Mouse (Mus musculus): ENCODE measurements around the gene Asic2. TPM values are rescaled to one million over a fixed set of nuclear protein-coding genes. Genes with fewer than 3 reads are reported as not detected.
A peak's percentile ranks its signal among the peaks of the same experiment; 100 is the strongest.

Gene Asic2
- polyA plus RNA-seq, 1 experiment from 2014 or later = 0.47 TPM

DNA sequence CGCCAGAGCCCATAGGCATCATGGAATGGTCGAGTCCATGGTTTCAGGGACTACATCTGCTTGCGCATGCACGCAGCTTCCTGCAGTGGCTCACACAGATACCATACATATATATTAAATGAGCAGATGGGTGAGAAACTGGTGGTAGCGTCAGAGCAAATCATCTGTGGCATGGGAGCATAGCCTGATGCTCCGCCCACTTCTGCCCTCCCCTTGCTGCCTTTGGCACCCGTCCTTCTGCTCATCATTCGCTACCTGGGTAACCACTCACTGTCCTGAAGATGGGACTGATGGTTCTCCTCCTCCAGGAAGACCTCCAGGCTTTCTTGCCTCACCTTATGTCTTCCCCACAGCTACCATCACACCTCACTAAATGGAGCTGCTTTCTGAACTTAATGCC lies 995.0 kb downstream of the Asic2 start:
- no peak for ATAC-seq (ENCODE audit: low FRiP score, low TSS enrichment)
- 90% methylated on average over 8 of the region's 8 CpGs for WGBS
- H3K9me3 ChIP-seq (ENCODE audit: control insufficient read depth, low read length) = no peaks in the 10 kb centered on the region
- no peak overlapping the region for H3K9ac ChIP-seq (ENCODE audit: low read length)
- no peak for DNase-seq (ENCODE audit: low spot score)
- no peak for TF ChIP-seq EP300 (optimal IDR thresholded peaks at IDR 0.05)
- no peak for TF ChIP-seq CTCF (IDR thresholded peaks at IDR 0.05; ENCODE audit: low read depth)
- H3K4me1 ChIP-seq (replicated peaks; ENCODE audit: control insufficient read depth, insufficient read depth) = no peaks in the 10 kb centered on the region
- no peak overlapping the region for H3K4me2 ChIP-seq (replicated peaks; ENCODE audit: low read depth)
- H3K36me3 ChIP-seq (ENCODE audit: control insufficient read depth, insufficient read depth, low read length) = no peaks in the 10 kb centered on the region
- H3K27me3 ChIP-seq (ENCODE audit: control insufficient read depth, insufficient read depth, low read length) = no peaks in the 10 kb centered on the region
- no peak overlapping the region for H3K4me3 ChIP-seq (ENCODE audit: low read depth, low read length)
- H3K27ac ChIP-seq (replicated peaks) = no peak overlapping the region

DNA sequence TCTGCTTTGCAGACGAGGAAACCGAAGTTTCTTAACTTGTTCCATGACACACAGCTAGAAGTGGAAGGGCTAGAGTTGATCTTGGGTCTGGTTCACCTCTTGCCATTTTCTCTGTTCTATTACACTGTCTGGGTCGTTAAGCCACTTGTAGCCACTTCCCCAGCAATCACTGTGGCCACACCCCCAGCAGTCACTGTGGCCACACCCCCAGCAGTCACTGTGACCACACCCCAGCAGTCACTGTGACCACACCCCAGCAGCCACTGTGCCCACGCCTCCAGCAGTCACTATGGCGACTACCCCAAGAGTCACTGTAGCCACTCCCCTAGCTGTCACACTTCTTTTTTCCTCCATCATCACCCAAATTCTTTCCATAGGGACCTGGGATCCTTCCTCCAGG lies 1000.7 kb downstream of the Asic2 start:
- H3K4me1 ChIP-seq (replicated peaks; ENCODE audit: control insufficient read depth, insufficient read depth) = no peaks in the 10 kb centered on the region
- H3K4me3 ChIP-seq (ENCODE audit: low read depth, low read length) = no peak overlapping the region
- no peaks in the 10 kb centered on the region for H3K36me3 ChIP-seq (ENCODE audit: control insufficient read depth, insufficient read depth, low read length)
- no peaks in the 10 kb centered on the region for H3K27me3 ChIP-seq (ENCODE audit: control insufficient read depth, insufficient read depth, low read length)
- TF ChIP-seq EP300 (optimal IDR thresholded peaks at IDR 0.05) = no peak
- TF ChIP-seq CTCF (IDR thresholded peaks at IDR 0.05; ENCODE audit: low read depth) = no peak
- DNase-seq (ENCODE audit: low spot score) (peak; percentile 33), ATAC-seq (ENCODE audit: low FRiP score, low TSS enrichment) (peak; percentile 51; the same call in 1 of the 2 replicates)
- no peak overlapping the region for H3K4me2 ChIP-seq (replicated peaks; ENCODE audit: low read depth)
- 45% methylated on average over 5 of the region's 5 CpGs for WGBS
- no peak overlapping the region for H3K27ac ChIP-seq (replicated peaks)
- no peak overlapping the region for H3K9ac ChIP-seq (ENCODE audit: low read length)
- H3K9me3 ChIP-seq (ENCODE audit: control insufficient read depth, low read length) = no peaks in the 10 kb centered on the region

DNA sequence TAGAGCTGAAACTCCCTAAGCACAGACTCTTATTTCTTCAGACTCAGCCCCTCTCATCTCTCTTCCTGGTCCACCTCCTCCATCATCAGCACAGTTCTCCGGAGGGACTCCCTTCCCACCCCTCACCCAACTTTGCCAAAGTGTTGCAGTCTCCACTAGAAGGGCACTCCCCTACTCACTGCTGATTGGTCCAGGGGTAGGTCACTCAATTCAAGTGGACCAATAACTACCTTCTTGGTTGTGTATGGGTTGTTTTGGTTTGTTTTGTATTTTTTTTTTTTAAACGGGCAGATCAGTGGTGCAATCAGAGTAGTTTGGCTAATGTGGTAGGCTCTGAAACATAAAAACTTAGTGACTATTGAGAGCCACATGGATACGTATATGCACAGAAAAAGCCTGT lies 1002.2 kb downstream of the Asic2 start:
- WGBS = 51% methylated on average over 3 of the region's 3 CpGs
- no peaks in the 10 kb centered on the region for H3K36me3 ChIP-seq (ENCODE audit: control insufficient read depth, insufficient read depth, low read length)
- no peak for ATAC-seq (ENCODE audit: low FRiP score, low TSS enrichment)

DNA sequence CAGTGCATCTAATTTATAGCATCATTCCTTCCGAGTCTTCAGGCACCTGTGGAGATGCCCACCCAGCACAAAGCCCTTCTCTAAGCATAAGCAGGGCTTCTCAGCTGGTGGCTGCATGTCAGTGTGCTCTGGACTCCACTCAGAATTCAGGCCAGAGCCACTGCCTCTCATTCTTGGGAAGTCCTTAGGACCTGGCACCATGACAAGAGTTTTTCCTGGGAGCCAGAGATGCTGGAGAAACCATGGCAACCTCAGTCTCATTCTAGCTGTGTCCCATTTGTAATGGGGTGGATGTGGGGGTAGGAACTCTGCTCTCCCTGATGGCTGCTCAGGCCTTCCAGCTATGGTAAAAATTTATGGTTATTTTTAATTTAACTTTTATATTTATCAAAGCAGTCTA lies 1006.9 kb downstream of the Asic2 start:
- H3K36me3 ChIP-seq (ENCODE audit: control insufficient read depth, insufficient read depth, low read length) = no peaks in the 10 kb centered on the region
- DNase-seq (ENCODE audit: low spot score) (no peak), ATAC-seq (ENCODE audit: low FRiP score, low TSS enrichment) (no peak)
- no peak overlapping the region for H3K27ac ChIP-seq (replicated peaks)
- no peak overlapping the region for H3K4me2 ChIP-seq (replicated peaks; ENCODE audit: low read depth)
- no peak overlapping the region for H3K9ac ChIP-seq (ENCODE audit: low read length)
- no peak overlapping the region for H3K4me3 ChIP-seq (ENCODE audit: low read depth, low read length)
- H3K9me3 ChIP-seq (ENCODE audit: control insufficient read depth, low read length) = no peaks in the 10 kb centered on the region
- 62% methylated on average over 1 of the region's 1 CpGs for WGBS
- no peaks in the 10 kb centered on the region for H3K4me1 ChIP-seq (replicated peaks; ENCODE audit: control insufficient read depth, insufficient read depth)
- TF ChIP-seq EP300 (optimal IDR thresholded peaks at IDR 0.05) (no peak), CTCF (IDR thresholded peaks at IDR 0.05; ENCODE audit: low read depth) (no peak)
- no peaks in the 10 kb centered on the region for H3K27me3 ChIP-seq (ENCODE audit: control insufficient read depth, insufficient read depth, low read length)

More for the DNA sequence above, 1002.2 kb downstream of the Asic2 start:
- TF ChIP-seq CTCF (IDR thresholded peaks at IDR 0.05; ENCODE audit: low read depth) (no peak), EP300 (optimal IDR thresholded peaks at IDR 0.05) (no peak)
- DNase-seq (ENCODE audit: low spot score) = no peak
- no peak overlapping the region for H3K27ac ChIP-seq (replicated peaks)
- H3K4me2 ChIP-seq (replicated peaks; ENCODE audit: low read depth) = no peak overlapping the region
- H3K27me3 ChIP-seq (ENCODE audit: control insufficient read depth, insufficient read depth, low read length) = no peaks in the 10 kb centered on the region
- no peak overlapping the region for H3K9ac ChIP-seq (ENCODE audit: low read length)
- no peak overlapping the region for H3K4me3 ChIP-seq (ENCODE audit: low read depth, low read length)
- H3K4me1 ChIP-seq (replicated peaks; ENCODE audit: control insufficient read depth, insufficient read depth) = no peaks in the 10 kb centered on the region
- no peaks in the 10 kb centered on the region for H3K9me3 ChIP-seq (ENCODE audit: control insufficient read depth, low read length)

DNA sequence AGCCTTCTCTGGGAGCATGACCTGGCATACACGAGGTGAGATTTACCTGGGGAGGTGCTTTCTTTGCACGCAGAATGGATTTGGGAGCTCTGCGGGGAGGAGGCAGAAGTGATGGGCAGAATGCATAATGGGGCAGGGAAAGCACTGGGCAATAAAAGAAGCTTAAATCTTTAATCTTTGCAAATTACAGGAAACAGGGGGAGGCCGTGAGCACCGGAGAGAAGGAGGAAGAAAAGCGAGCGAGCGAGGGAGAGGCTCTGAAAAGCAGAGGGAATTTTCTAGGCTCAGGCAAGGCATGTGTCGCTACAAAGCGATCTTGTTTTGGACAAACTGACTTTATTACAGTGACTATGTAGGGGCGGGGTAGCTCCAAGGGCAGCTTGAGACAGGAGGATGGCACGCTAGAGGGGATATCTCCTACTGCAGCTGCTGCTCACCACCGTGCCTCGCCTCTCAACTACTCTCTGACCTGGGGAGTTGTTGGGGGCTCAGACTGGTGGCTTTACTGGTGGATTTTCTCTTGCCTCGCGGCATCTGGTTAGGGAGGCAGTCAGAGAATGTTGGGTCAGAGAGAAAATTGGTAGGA lies 1010.1 kb downstream of the Asic2 start:
- Histone ChIP-seq H3K4me2 (replicated peaks; ENCODE audit: low read depth) (no peak overlapping the region), H3K27me3 (ENCODE audit: control insufficient read depth, insufficient read depth, low read length) (no peaks in the 10 kb centered on the region), H3K4me3 (ENCODE audit: low read depth, low read length) (no peak overlapping the region), H3K9me3 (ENCODE audit: control insufficient read depth, low read length) (no peaks in the 10 kb centered on the region), H3K4me1 (replicated peaks; ENCODE audit: control insufficient read depth, insufficient read depth) (no peaks in the 10 kb centered on the region), H3K27ac (replicated peaks) (no peak overlapping the region), H3K36me3 (ENCODE audit: control insufficient read depth, insufficient read depth, low read length) (no peaks in the 10 kb centered on the region), H3K9ac (ENCODE audit: low read length) (no peak overlapping the region)
- ATAC-seq (ENCODE audit: low FRiP score, low TSS enrichment) (no peak), DNase-seq (ENCODE audit: low spot score) (no peak)
- TF ChIP-seq EP300 (optimal IDR thresholded peaks at IDR 0.05) = no peak
- no peak for TF ChIP-seq CTCF (IDR thresholded peaks at IDR 0.05; ENCODE audit: low read depth)
- 9% methylated on average over 16 of the region's 16 CpGs for WGBS

DNA sequence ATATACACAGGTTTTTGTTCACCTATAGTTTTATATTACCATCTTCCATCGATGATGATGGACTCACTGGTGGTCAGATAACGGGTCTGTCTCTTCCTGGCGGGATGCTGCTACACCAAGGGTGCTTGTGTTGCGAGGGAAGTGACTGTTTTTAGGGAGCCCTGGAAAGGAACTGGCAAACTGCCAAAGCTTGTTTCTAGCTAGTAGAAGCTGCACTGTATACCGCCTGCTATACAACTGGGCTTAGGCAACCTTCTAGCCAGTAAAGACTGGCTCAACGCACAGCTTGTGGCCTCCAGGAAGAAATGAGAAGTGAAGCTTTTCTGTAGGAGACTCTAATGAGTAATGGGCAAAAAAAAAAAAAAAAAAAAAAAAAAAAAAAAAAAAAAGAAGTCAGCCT lies 1012.3 kb downstream of the Asic2 start:
- WGBS = 71% methylated on average over 6 of the region's 6 CpGs
- DNase-seq (ENCODE audit: low spot score) = no peak

More for the DNA sequence above, 1012.3 kb downstream of the Asic2 start:
- Histone ChIP-seq H3K9ac (ENCODE audit: low read length) (no peak overlapping the region), H3K27me3 (ENCODE audit: control insufficient read depth, insufficient read depth, low read length) (no peaks in the 10 kb centered on the region), H3K36me3 (ENCODE audit: control insufficient read depth, insufficient read depth, low read length) (no peaks in the 10 kb centered on the region), H3K27ac (replicated peaks) (no peak overlapping the region), H3K4me3 (ENCODE audit: low read depth, low read length) (no peak overlapping the region), H3K4me2 (replicated peaks; ENCODE audit: low read depth) (no peak overlapping the region), H3K9me3 (ENCODE audit: control insufficient read depth, low read length) (no peaks in the 10 kb centered on the region), H3K4me1 (replicated peaks; ENCODE audit: control insufficient read depth, insufficient read depth) (no peaks in the 10 kb centered on the region)
- TF ChIP-seq CTCF (IDR thresholded peaks at IDR 0.05; ENCODE audit: low read depth) = no peak
- no peak for TF ChIP-seq EP300 (optimal IDR thresholded peaks at IDR 0.05)
- ATAC-seq (ENCODE audit: low FRiP score, low TSS enrichment) = no peak

Data from stomach, postnatal 0 days (tissue).